Mouse (Mus musculus) heart, postnatal 25 days (tissue): ENCODE measurements around the gene Nr2c2. TPM values are rescaled to one million over a fixed set of nuclear protein-coding genes. Genes with fewer than 3 reads are reported as not detected.
A peak's percentile ranks its signal among the peaks of the same experiment; 100 is the strongest.

Experiments
- DNase-seq: peaks from one replicate; pipeline ENCODE4 v3.0.0; 2022; ENCODE audit warnings: low spot score
- intact Hi-C: fragments of 180-260 bp; cut with DNase I; formaldehyde crosslinking; loops from one replicate; pipeline ENCODE4 v1.15.1; 2025
- total RNA-seq, 2 experiments: library from RNA; stranded (reverse); gene quantifications; 2 replicates each; pipeline ENCODE4 v1.2.3; 2021

Gene Nr2c2
- total RNA-seq, 2 experiments from 2014 or later = 23.4 to 27.6 TPM

DNA sequence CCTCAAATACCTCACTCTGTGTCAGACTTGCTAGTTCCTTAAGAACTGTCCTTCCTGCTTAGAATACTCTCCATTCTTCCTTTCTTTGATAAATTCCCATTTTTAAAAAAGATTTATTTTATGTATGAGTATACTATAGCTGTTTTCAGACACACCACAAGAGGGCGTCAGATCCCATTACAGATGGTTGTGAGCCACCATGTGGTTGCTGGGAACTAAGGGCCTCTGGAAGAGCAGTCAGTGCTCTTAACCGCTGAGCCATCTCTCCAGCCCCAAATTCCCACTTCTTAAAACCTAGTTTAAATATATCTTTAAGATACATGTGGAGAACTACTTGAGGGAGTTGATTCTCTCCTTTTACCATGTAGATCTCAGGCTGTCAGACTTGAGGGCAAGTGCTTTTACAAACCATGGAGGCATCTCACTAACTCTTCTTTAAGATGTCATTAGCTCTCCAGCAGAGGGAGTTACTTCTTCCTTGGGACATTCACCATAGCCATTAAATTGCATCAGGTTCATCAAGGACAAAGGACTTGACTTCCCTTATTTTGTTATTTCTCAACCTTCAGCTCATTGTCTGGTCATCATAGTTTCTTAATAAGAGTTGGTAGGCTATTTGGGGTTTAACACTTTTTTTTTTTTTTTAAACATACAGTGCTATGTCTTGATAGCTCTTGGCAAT is 9.6 kb downstream of the Nr2c2 start:
- intact Hi-C loops = loop anchor here (5.0 kb wide), 1 partner anchor 36 kb away; no protein-coding TSS in a partner anchor
- no peak for DNase-seq

DNA sequence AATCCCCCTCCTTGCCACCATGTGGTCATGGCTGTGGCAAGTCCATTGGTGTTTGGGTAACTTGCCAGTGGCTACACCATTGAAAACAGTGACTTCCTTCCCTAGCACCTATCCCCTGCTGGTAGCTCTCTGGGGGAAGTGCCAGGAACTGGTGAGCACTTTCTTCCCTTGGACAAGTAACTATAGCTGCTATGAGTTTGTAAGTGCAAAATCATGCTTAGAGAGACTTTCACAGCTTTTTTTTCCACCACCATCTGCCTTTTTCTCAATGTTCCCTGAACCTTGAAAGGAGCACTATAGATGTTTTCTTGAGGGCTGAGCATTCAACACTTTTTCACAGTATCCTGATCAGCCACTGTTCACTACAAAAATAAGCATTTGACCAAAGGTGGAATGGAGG is 33.4 kb downstream of the Nr2c2 start:
- DNase-seq = no peak
- intact Hi-C loops = no loop called here

DNA sequence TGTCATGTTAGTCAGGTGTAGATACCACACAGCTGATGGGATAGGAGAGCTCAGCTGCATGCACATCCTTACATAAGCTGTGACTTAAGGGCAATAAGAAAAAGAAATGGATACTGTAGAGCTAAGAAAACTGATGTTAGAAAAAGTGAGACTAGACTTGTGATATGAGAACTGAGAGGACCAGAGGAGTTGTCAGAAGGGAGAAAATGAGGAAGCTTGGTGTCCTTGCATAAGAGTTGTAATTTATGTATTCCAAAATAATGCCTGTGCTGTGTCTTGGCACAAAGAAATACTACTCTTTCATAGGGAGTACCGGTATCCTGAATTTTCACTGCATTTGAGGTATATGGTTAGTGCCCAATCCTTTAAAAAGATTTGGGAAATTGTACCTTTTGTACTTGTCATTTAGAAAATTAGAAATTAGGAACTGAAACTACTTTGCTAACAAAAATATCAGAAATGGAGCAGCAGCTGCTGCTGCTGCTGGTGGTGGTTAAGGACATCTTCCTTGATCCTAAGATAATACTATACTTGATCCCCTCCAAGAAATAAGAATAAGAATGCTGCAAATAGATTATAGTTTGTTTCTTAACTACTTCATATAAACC is 35.8 kb downstream of the Nr2c2 start:
- intact Hi-C loops = no loop called here
- DNase-seq = no peak

DNA sequence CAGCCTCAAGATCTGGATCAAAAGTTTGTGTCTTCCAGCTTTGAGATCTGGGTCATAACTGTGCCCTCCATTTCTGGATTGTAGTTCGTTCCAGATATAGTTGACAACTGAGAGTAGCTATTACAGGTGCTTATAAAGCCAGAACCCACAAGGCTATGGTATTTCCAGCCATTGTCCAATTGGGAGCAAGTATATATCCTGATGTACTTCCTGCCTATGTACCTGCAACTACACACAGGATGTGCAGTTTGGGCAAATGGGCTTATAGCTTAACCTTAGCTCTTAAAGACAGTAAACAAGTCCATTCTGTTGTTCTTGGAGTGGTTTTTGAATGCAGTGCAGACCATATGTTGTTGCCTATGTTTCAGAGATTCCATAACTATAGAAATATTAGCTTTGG is 40.3 kb downstream of the Nr2c2 start:
- intact Hi-C loops = no loop called here
- no peak for DNase-seq

DNA sequence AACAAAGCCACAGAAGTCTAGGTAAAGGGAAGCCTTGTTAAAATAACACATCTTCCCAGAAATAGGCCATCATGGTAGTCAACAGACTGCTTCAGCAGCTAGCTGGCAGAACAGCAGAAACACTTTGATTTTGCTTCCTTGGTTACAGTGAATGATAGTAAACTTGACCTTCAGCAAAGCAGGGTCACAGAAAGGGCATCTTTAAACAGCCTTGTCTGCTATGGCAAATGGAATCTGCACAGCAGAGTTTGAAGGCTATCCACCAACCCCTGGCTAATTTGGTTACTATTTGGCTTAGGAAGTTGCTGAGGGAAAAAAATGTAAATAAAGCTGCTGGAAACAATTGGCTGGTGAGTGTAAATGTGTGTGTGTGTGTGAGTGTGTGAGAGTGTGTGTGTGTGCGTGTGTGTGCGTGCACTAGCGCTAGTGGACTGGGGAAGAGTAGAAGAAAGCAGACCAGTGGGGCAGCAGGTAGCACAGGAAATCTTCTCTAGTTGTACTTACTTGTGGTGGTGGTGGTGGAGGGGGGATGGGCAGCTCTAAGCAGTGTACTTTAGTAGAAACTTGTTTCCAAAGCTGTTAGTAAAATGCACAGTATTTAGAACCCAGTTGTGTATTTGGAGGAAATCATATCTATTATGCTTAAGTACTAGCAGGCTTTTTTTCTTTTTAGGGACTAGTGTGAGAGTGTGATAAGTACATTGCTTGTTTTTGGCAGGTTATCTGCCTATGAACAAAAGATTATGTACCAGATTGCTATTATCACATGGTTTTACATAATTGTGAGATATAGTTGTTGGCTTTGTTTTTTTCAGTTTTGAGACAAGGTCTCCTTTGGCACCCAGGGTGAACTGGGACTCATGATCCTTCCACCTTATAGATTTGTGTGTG is 41.1 kb downstream of the Nr2c2 start:
- intact Hi-C loops = no loop called here
- no peak for DNase-seq

DNA sequence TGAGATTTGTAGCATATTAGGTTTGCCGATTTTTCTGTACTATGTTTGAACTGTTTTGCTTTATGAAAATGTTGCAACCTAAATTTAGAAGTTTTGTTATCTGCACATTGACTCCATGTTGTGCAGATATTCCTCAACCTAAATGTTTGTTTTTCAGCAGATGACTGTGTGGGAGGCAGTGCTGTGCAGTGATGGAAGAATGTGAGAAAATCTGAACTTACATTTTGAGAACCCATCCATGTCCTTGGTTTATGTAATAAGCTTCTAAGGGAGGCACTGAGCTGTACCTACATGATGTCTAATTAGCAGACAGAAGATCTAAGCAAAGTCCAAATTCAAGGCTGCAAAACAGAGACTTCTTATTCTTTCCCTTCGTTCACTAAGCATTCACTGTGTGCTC is 42.4 kb downstream of the Nr2c2 start:
- no peak for DNase-seq
- intact Hi-C loops = no loop called here

DNA sequence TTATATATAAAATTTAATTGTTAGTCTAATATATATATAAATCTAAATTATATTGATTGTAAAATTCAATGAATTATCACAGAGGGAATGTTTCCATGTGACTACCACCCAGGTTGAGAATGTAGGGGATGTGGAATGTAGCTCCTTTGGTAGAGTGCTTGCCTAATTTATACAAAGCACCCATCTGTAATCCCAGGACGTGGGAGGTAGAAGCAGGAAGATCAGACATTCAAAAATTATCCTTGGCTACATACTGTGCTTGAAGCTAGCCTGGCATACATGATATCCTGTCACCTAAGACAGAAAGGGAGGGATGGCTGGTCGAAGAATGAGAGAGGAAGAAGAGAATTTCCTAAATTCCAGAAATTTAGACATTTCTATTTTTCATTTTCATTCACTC is 45.2 kb downstream of the Nr2c2 start:
- intact Hi-C loops = loop anchor here (5.0 kb wide), 1 partner anchor 34 kb away; no protein-coding TSS in a partner anchor
- no peak for DNase-seq

DNA sequence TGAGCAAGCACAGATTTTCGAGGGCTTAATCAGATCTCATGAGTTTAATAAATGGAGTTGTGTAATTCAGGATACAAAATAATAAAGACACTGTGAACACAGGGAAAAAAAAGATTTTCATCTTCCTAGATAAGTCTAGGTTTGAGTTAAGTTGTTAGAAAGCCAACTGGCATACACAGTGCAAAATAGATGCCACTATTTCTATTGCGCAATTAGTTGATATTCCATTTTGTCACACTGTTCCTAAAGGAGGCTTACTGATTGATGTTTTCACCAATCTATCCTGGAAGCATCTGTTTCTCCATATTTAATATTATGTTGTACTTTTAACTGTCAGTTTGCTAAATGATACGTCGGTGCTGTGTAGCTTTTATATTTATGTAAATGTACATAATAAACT is 54.7 kb downstream of the Nr2c2 start:
- no peak for DNase-seq
- intact Hi-C loops = no loop called here

DNA sequence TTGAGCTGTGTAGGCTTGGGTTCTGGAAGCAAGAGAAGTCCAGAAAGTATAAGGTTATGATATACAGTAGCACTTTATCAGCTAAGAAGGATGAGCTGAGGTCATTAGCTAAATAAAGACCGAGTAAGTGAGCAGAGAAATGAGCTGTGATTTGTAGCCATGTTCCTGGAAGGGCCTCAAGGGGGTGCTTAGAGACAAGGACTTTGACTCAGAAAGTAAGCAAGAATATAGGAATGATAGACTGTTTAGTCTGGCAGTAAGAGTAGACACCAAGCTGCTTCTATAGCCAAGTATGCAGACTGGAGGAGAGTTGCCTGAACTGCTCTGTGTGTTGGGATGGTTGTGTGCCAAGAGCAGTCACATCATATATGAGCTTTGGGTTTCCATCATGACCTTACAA is 62.6 kb downstream of the Nr2c2 start:
- intact Hi-C loops = loop anchor here (10.0 kb wide), 1 partner anchor 249 kb away; the partner anchor contains the start of gene 4930590J08Rik
- no peak for DNase-seq

DNA sequence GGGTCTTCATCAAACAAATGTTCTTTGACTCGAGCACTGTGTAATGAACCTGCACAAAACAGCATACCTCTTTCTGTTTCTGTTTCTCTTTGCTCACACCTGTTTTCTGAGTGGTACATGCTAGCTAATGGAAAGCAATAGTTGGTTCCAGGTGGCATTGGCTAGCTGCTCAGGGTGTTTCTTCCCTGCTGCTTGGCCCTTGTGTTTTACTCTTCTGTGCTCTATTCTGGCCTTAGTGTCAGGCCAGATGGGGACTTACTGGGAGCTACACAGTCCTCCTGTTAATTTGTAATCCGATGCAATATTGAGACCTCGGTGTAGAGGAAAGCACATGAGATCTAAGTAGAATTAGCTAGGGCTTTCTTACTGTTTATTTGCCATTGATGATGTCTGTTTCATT is 67.6 kb downstream of the Nr2c2 start:
- no peak for DNase-seq
- intact Hi-C loops = loop anchor here (10.0 kb wide), 1 partner anchor 254 kb away; the partner anchor contains the start of gene 4930590J08Rik

DNA sequence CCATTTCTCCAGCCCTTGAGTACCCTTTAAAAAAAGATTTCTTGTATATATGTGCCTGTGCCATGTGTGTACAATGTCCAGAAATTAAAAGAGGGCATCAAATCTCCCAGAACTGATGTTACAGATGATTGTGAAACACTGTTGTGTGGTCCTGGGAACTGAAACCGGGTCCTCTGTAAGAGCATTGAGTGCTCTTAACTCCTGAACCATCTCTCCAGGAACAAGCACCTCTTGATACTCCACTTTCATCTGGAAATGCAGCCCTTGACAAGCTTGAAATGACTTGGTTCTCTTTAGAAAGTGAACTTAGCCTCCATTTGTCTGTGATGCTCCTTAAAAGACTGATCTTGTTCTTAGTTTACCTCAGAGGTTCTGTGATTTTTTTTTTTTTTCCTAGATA is 71.5 kb downstream of the Nr2c2 start:
- intact Hi-C loops = no loop called here

DNA sequence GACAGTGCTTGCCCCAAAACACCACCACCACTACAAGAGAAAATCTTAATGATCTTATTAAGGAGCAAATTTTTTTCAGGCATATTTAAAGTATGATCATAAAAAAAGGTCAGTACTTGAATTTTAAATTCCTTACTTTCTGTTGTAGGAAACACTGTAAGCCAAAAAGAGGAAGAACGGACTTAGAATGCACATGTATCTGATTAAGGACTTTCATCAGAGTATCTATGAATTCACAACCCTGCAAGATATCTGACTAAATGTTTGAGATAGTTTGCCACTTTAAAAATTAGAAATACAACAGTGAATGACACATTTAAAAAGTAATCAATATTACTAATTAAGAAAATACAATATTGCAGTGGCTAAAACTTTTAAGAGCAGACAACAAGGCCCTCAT is 85.3 kb downstream of the Nr2c2 start:
- no peak for DNase-seq
- intact Hi-C loops = no loop called here

More for the DNA sequence above, 71.5 kb downstream of the Nr2c2 start:
- no peak for DNase-seq

DNA sequence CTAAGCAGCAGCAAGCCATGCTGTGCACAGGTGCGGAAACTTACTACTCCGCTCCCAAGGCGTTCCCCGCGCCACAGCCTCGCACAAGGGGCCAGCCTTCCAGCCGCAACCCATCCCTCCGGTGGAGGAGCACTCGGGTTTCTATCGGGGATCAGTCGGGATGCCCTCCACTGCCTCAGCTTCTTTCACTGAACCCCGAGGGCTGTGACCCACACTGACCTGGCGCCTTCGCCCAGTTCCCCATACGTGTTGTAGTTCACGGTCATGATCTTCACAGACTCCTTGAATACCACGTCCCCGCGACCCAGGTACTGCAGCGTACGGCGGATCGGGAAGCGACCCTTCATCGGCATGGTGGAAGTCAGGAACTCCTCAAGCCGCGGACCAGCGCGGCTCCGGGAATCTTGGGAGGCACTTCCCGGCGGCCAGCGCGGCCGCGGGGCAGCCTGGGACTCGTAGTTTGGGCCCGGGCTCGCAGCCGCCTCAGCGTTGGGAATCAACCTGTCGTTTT is 92.5 kb downstream of the Nr2c2 start, which contains the start of gene Mrps25:
Gene Mrps25, minus strand, starts transcription at position 413 of the 511 bp plus-strand sequence.
- DNase-seq = peak; percentile 34
- intact Hi-C loops = loop anchor here (5.0 kb wide), 1 partner anchor 91 kb away; the partner anchor contains the start of gene Nr2c2

DNA sequence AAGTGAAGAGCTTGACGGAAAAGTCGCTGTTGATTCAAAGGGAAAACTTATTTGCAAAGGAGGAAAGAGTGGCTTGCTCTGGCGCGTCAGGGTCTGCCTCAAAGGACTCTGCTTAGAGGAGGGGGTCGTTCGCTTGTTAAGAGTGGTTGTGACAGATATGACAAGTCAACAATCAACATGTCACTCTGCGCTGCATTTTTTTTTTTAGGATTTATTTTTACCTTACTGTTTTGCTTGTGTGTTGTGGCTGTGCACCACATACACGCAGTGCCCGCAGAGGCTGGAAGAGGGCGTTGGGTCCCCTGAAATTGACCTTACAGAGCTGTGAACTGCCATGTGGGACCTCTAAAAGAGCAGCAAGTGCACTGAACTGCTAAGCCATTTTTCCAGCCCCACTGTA is 93.0 kb downstream of the Nr2c2 start:
- DNase-seq = no peak
- intact Hi-C loops = loop anchor here (5.0 kb wide), 1 partner anchor 92 kb away; the partner anchor contains the start of gene Nr2c2

DNA sequence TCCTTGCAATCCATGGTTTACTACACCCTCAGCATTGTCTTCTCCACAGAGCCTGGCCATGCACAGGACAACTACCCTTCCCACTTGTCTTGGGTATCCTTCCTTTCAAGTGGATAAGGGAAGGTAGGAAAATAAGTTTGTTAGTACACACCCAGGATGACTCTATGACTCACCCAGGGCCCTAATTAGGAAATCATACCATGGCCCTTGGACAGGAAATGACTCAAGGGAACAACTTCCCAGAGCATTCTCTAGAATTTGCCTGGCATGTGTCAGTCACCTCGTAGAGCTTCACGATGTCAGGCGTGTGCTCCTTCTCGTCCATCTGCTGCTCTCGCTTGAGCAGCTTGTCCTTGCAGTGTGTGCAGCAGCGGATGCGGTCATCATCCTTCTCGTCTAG is 108.2 kb downstream of the Nr2c2 start:
- intact Hi-C loops = no loop called here
- no peak for DNase-seq

DNA sequence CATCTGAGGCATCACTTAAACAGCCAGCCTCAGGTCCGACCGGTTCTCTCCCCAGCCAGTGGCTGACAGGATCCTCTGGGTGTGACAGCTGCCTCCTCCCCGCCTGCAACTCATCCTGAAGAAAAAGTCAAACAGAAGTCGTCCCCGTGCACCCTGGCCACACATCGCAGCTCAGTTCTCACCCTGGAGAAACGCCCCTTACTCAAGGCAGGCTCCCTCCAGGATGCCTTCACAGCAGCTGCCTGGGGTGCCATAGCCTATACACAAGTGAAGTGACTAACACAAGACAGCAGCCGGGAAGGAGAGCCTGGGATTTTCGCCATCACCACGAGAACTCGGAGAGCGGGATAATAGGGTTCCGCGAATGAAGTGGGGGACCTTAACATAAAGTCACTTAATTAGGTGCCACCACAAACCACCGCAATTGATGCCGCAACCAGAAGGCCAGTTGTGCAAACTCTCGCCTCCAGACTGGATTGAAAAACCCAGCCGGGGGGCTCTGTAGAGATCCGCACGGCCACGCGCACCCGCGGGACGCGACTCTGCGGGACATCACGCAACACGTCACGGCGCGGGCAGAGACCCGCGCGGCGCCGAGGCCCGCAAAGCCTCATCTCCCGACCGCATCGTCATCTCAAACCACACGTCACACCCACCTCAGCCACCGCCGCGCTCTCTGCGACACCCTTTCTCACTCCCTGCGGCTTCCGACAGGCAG is 123.0 kb downstream of the Nr2c2 start:
- intact Hi-C loops = no loop called here
- no peak for DNase-seq

DNA sequence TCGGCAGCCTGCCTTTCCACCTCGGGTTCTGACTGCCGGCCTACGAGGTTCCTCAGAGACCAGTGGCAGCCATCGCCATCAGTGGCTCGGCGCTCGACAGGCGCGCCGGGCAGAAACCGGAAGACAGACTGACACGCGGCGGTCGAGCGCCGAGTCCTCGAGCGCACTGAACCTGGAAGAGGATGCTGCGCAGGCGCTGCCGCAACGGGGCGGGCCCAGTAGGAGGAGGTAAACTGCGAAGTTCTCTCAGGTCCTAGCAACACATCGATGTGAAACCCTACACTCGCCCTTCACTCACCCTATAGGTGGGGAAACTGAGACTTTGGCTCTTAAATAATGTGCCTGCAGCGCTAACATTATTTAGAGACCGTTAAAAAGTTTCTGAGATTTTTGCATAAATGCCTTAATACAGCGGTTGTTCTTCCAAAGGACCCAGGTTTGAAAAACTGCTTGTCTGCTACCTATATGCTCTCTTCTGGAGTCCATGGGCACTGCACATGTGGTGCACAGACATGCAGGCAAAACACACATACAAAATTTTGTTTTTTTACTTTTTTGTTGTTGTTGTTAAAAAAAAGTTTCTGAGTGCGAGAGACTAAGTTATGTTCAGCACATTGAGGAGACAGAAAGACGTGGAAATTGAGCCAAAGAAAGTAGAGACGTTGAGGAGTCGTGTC is 123.7 kb downstream of the Nr2c2 start, which contains the start of gene Rbsn:
Gene Rbsn, minus strand, starts transcription at position 153 of the 677 bp plus-strand sequence.
- DNase-seq = peak; percentile 78
- intact Hi-C loops = no loop called here

DNA sequence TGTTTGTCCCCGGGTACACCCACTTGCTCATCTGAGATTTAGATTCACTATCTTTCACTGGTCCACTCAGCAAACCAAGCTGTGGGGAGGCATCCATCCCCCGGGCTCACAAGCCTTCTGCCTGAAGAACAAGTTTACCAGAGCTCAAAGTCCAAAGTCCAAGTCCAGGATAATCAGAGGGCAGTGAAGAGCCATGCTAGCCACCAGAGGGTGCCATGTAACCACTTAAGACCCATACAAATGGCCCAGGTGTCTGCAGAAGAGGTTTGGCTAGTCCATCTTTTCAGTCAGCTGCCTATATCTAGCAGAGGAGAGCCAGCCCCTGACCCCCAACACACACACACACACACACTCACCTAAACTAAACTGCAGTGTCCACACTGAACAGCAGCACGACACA is 128.3 kb downstream of the Nr2c2 start:
- intact Hi-C loops = loop anchor here (1.0 kb wide), 1 partner anchor 50 kb away; no protein-coding TSS in a partner anchor
- no peak for DNase-seq

DNA sequence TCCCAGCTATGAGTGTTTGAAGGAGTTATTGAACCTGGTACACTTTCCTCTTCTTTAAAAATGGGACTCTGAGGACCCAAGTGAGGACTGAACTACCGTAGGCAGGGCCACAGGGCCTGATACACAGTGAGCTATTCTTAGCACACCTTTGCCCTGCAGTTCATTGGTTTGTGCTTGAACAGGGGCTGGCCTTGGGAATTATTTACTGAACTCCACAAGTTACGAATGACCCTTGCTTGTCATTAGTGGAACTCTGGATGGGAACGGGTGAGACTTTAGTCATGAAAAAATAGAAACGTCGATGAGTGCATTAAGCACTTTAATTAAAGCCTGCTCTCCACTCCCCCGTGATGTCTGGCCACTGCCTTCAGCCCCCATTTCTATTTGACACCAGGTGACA is 130.4 kb downstream of the Nr2c2 start:
- intact Hi-C loops = no loop called here

More for the DNA sequence above, 130.4 kb downstream of the Nr2c2 start:
- DNase-seq = no peak
